Mouse (Mus musculus): ENCODE results near the gene Mars. TPM values are rescaled to one million over a fixed set of nuclear protein-coding genes. Genes with fewer than 3 reads are reported as not detected.
"Not testable (repeated sequence)": the region's sequence is repeated elsewhere in the genome, so short reads cannot be mapped to it uniquely, and the experiment has no call there.

Gene Mars
- polyA plus RNA-seq, 1 experiment: 51.3 TPM

DNA sequence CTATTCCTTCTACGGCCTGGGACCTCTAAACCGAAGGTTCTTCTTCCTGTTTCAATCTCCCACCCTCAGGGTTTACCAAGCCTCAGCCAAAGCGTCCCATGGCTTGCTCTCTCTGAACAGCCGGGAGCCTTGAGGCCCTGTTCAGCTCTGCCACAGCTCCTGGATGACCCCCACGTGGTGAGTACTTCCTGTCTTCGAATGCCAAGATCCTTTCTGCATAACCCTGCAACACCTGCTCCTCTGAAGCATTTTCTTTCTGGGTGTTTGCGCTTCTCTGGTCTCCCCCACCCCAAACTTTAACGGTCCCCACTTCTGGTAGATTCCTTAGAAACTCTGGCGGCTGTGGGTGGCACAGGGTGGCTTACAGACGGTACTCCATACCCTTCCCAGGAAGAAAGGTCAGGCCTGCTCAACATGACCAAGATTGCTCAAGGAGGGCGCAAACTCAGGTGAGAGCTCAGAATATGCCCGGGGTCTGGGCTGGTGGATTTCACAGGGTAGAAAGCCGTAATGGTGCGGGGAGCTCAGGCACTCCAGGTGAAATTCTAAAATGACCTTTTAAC, 13.9 kb upstream of the Mars start:
- H3K4me3 ChIP-seq (ENCODE audit: insufficient read depth, low read depth, low read length): peak overlapping the region; percentile 50; the same call in 1 of the 2 replicates
- H3K4me1 ChIP-seq (ENCODE audit: control insufficient read depth, insufficient read depth, insufficient read length, low read length): no peaks in the 10 kb centered on the region; the same call in 1 of the 2 replicates
- no peak overlapping the region for H3K27ac ChIP-seq (replicated peaks; ENCODE audit: low read depth, low read length)

GRCm38 (mm10) chr10:127324495-127324894, 12.9 kb upstream of the Mars start:
- Histone ChIP-seq H3K4me1 (ENCODE audit: control insufficient read depth, insufficient read depth, insufficient read length, low read length) (no peaks in the 10 kb centered on the region; the same call in 1 of the 2 replicates), H3K4me3 (ENCODE audit: insufficient read depth, low read depth, low read length) (peak overlapping the region; percentile 53; the same call in 1 of the 2 replicates), H3K27ac (replicated peaks; ENCODE audit: low read depth, low read length) (no peak overlapping the region)

GRCm38 (mm10) chr10:127323131-127323855, 11.7 kb upstream of the Mars start:
- H3K4me3 ChIP-seq (ENCODE audit: insufficient read depth, low read depth, low read length): peak overlapping the region; percentile 53
- peak overlapping the region; percentile 65 for H3K27ac ChIP-seq (replicated peaks; ENCODE audit: low read depth, low read length)
- no peaks in the 10 kb centered on the region; the same call in 1 of the 2 replicates for H3K4me1 ChIP-seq (ENCODE audit: control insufficient read depth, insufficient read depth, insufficient read length, low read length)

DNA sequence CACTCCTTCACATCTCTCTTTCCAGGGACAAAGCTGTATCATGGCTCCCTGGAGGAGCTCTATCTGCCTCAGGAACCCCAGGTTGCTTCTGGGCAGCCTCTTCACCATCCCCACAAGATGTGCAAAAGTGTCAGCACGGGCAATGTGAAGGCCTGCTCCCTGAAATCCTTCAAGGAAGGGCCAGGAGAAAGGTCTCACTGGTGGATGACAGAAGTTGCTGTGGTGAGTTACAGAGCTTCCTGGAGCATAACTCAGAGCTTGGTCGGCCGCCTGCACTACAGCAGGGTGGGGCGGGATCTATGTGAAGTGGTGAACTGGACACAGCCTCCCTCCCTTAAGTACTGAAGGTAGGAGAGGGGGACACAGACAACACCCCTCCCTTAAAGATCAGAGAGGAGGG, 11.1 kb upstream of the Mars start:
- Histone ChIP-seq H3K27ac (replicated peaks; ENCODE audit: low read depth, low read length) (peak overlapping the region; percentile 51), H3K4me3 (ENCODE audit: insufficient read depth, low read depth, low read length) (peak overlapping the region; percentile 37), H3K4me1 (ENCODE audit: control insufficient read depth, insufficient read depth, insufficient read length, low read length) (no peaks in the 10 kb centered on the region; the same call in 1 of the 2 replicates)

DNA sequence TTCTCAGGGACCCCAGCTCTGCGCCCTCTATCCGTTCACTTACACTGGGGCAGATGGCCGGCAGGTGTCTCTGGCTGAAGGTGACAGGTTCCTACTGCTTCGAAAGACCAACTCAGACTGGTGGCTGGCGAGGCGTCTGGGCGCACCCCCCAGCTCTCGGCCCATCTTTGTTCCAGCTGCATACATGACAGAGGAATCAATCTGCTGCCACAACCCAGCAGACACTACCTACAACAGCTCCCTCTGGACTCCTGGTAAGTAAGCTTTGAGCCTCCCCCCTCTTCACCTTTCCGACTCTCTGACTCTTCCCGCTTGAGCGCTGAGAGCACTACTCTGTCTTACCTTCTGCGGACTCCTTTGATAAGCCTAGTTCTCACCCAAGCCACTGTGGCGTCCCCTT, 10.6 kb upstream of the Mars start:
- Histone ChIP-seq H3K4me3 (ENCODE audit: insufficient read depth, low read depth, low read length) (no peak overlapping the region), H3K4me1 (ENCODE audit: control insufficient read depth, insufficient read depth, insufficient read length, low read length) (no peaks in the 10 kb centered on the region; the same call in 1 of the 2 replicates), H3K27ac (replicated peaks; ENCODE audit: low read depth, low read length) (no peak overlapping the region)

- Histone ChIP-seq H3K4me1 (ENCODE audit: control insufficient read depth, insufficient read depth, insufficient read length, low read length) (no peaks in the 10 kb centered on the region; the same call in 1 of the 2 replicates), H3K27ac (replicated peaks; ENCODE audit: low read depth, low read length) (peak within 1 kb of the TSS; percentile 51; the same call in 1 of the 2 replicates), H3K4me3 (ENCODE audit: insufficient read depth, low read depth, low read length) (peak within 1 kb of the TSS; percentile 37)
Observed at GRCm38 (mm10) chr10:127321621-127322020, 10.0 kb upstream of the Mars start, which contains the start of gene Arhgap9. Arhgap9 (plus strand) TSS chr10:127321964.

DNA sequence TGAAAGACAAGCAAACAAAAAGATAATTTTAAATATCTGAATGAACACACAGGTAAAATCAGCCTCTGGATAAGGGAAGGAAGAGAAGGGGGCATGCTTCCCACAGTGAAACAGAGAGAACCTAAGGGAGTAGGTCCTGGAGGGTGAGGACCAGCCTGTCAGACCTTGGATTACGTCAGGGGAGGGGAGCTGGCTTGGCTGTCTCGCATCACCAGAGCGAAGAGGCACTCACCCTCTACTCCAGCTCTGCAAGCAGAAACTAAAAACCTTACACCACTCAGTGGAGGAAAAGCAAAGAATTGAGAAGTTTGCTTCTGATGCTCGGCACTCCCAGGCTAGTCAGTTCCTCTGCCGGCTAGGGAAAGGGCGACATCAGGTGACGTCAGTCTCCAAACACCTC, 8.4 kb upstream of the Mars start:
- no peak overlapping the region for H3K4me3 ChIP-seq (ENCODE audit: insufficient read depth, low read depth, low read length)
- no peak overlapping the region for H3K27ac ChIP-seq (replicated peaks; ENCODE audit: low read depth, low read length)
- no peaks in the 10 kb centered on the region for H3K4me1 ChIP-seq (ENCODE audit: control insufficient read depth, insufficient read depth, insufficient read length, low read length)

DNA sequence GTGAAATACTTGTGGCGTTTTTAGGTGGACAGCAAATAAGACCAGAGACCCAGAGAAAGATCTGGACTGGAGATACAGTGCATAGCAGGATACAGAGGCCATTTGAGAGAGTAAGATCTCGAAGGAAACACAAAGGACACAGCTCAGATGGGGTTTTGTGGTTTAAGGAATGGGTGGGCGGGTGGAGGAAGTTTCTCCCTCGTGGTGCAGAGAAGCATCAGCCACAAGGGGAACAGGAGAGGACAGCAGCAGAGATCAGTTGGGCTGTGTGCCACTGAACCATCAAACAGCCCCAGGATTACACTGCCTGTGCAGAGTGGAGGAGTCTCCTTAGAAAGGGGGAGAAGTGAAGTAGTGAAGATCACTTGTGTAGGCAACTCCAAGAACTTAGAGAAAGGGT, 6.4 kb upstream of the Mars start:
- Histone ChIP-seq H3K27ac (replicated peaks; ENCODE audit: low read depth, low read length) (no peak overlapping the region), H3K4me1 (ENCODE audit: control insufficient read depth, insufficient read depth, insufficient read length, low read length) (no peaks in the 10 kb centered on the region), H3K4me3 (ENCODE audit: insufficient read depth, low read depth, low read length) (no peak overlapping the region)

GRCm38 (mm10) chr10:127317277-127317676, 5.7 kb upstream of the Mars start:
- no peak overlapping the region for H3K4me3 ChIP-seq (ENCODE audit: insufficient read depth, low read depth, low read length)
- no peak overlapping the region for H3K27ac ChIP-seq (replicated peaks; ENCODE audit: low read depth, low read length)
- no peaks in the 10 kb centered on the region for H3K4me1 ChIP-seq (ENCODE audit: control insufficient read depth, insufficient read depth, insufficient read length, low read length)

DNA sequence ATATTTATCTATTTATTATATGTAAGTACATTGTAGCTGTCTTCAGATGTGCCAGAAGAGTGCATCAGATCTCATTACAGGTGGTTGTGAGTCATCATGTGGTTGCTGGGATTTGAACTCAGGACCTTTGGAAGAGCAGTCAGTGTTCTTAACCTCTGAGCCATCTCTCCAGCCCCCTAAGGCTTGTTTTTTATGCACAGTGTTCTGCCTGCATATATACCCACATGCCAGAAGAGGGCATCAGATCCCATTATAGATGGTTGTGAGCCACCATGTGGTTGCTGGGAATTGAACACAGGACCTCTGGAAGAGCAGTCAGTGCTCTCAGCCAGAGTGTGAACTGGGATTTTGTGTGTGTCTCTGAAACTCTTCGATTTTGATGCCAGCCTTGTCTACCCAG, 3.4 kb upstream of the Mars start:
- not testable (repeated sequence) for H3K27ac ChIP-seq (replicated peaks; ENCODE audit: low read depth, low read length); H3K4me3 ChIP-seq (ENCODE audit: insufficient read depth, low read depth, low read length); H3K4me1 ChIP-seq (ENCODE audit: control insufficient read depth, insufficient read depth, insufficient read length, low read length)

- H3K27ac ChIP-seq (replicated peaks; ENCODE audit: low read depth, low read length); H3K4me3 ChIP-seq (ENCODE audit: insufficient read depth, low read depth, low read length); H3K4me1 ChIP-seq (ENCODE audit: control insufficient read depth, insufficient read depth, insufficient read length, low read length): not testable (repeated sequence)
Observed at GRCm38 (mm10) chr10:127313516-127313915, 1.9 kb upstream of the Mars start.

DNA sequence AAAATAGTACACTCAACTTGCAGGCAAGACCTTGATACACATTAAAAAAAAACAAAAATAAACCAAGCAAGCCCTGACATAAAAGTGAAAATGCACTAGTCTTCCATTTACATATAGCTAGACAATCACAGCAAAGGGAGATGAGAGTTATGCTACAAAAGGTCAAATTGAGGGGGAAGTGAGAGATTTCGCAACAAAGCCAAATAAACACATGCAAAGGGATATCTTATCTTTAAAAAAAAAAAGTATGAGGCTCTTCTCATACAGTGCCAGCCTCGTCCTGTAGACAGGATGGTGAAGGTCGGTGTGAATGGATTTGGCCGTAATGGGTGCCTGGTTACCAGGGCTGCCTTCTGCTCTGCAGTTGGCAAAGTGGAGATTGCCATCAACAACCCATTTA, 1.3 kb upstream of the Mars start:
- Histone ChIP-seq H3K27ac (replicated peaks; ENCODE audit: low read depth, low read length) (peak overlapping the region; percentile 4; the same call in 1 of the 2 replicates), H3K4me3 (ENCODE audit: insufficient read depth, low read depth, low read length) (no peak overlapping the region), H3K4me1 (ENCODE audit: control insufficient read depth, insufficient read depth, insufficient read length, low read length) (peaks cover 3% of the 10 kb centered on the region; the same call in 1 of the 2 replicates)

DNA sequence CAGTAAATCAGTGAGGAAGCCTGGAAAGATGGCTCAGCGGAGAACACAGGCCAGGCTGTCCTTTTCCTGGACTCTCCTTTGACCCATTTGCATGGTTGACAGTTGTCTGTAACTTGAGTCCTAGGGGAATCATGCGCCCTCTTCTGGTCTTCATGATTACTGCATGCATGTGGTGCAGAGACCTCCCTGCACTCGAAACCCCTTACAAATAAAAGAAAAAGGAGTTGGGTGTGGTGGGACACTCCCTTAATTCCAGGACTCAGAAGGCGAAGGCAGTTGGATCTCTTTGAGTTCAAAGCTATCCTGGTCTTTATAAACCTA, 730 bp upstream of the Mars start:
- H3K27ac ChIP-seq (replicated peaks; ENCODE audit: low read depth, low read length): peak overlapping the region; percentile 84
- H3K4me3 ChIP-seq (ENCODE audit: insufficient read depth, low read depth, low read length): peak overlapping the region; percentile 65
- H3K4me1 ChIP-seq (ENCODE audit: control insufficient read depth, insufficient read depth, insufficient read length, low read length): peaks cover 3% of the 10 kb centered on the region; the same call in 1 of the 2 replicates

DNA sequence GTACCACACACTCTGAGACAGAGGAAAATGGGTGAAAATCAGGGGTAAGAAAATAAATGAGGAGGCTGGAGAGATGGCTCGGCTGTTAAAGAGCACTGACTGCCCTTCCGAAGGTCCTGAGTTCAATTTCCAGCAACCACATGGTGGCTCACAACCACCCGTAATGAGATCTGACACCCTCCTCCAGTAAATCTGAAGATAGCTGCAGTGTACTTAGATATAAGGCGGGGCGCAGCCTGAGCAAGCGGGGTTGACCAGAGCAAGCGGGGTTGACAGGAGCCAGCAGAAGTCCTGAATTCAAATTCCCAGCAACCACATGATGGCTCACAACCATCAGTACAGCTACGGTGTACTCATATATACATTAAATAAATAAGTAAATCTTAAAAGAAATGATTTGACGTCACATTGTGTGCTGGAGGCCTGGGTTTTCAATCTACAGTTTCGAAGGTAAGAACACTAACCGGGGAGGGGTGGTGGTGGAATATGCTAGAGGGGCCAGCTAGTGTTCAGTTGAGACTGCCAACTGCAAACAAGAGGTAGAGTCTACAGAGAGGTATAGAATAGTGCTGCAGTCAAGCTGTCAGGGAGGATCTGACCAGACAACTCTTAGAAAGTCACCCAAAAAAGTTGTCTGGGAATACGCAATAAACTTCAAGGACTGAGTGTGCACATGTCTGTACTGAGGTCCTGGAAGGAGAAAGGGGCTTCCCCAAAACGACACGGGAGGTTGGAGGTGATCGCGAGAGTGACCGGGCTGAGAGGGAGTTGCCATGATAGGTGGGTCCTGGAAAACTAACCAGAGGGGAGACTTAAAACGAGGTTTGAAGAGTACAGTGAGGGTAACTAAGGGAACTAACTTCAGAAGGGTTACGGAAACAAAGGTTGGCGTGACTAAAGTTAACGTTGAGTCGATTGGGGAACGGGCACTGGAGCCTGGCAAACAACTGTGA, 787 bp downstream of the Mars start:
- peak overlapping the region; percentile 77 for H3K4me3 ChIP-seq (ENCODE audit: insufficient read depth, low read depth, low read length)
- peak overlapping the region; percentile 68 for H3K27ac ChIP-seq (replicated peaks; ENCODE audit: low read depth, low read length)
- peaks cover 3% of the 10 kb centered on the region; the same call in 1 of the 2 replicates for H3K4me1 ChIP-seq (ENCODE audit: control insufficient read depth, insufficient read depth, insufficient read length, low read length)

DNA sequence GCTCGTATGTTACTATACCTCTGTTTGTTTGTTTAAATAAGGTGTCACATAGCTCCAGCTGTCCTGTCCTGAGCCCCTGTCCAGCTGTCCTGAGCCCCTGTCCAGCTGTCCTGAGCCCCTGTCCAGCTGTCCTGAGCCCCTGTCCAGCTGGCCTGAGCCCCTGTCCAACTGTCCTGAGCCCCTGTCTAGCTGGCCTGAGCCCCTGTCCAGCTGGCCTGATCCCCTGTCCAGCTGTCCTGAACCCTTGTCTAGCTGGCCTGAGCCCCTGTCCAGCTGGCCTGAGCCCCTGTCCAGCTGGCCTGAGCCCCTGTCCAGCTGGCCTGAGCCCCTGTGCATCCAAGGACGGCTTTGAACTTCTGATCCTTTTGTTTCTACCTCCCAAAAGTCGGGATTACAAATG, 2.4 kb downstream of the Mars start:
- not testable (repeated sequence) for H3K4me1 ChIP-seq (ENCODE audit: control insufficient read depth, insufficient read depth, insufficient read length, low read length); H3K4me3 ChIP-seq (ENCODE audit: insufficient read depth, low read depth, low read length); H3K27ac ChIP-seq (replicated peaks; ENCODE audit: low read depth, low read length)

Data from brown adipose tissue, adult 24 weeks (tissue).